Mouse (Mus musculus) layer of hippocampus, postnatal 14 days (tissue): ENCODE measurements around the gene Galp. TPM values are rescaled to one million over a fixed set of nuclear protein-coding genes. Genes with fewer than 3 reads are reported as not detected.
"Not testable (repeated sequence)": the region's sequence is repeated elsewhere in the genome, so short reads cannot be mapped to it uniquely, and the experiment has no call there.

ENCODE experiments used
- DNase-seq, 2 experiments: peaks; one replicate each; pipeline ENCODE4 v3.0.0; 2021 to 2022; ENCODE audit warnings: low spot score in 2 of 2, mixed read lengths in 1 of 2
- total RNA-seq, 2 experiments: library from RNA; stranded (reverse); gene quantifications; 2 replicates each; pipeline ENCODE4 v1.2.3; 2021

The Galp gene
- total RNA-seq, 2 experiments from 2014 or later = not detected

DNA sequence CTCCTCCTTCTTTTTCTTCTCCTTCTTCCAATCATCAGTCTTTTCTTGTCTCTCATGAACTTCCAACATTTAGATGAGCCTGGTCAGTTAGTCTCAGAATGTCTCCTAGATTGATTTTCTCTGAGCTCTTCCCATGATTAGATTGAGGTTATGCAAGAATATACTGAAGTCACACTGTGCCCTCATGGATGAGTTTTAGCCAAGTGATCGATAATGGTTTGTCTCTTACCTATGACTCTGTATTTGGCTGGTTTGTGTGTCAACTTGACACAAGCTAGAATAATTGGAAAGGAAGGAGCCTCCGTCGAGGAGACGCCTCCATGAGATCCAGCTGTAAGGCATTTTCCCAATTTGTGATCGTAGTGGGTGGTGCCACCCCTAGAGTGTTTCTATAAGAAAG is 57.6 kb downstream of the Galp start:
- DNase-seq = no peak

DNA sequence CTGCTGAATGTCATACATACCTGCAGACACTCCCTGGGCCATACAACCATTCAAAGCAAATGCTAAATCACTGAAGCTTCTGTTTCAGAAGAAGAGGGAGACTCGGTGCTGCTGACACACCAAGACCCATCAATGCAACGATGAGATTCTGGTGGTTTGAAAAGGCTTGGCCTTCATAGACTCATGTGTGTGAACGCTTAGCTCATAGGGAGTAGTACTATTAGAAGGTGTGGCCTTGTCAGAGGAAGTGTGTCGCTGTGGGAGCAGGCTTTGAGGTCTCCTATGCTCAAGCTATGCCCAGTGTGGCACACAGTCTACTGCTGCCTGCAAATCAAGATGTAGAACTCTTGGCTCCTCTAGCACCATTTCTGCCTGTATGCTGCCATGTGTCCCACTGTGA is 60.5 kb downstream of the Galp start:
- DNase-seq = no peak

DNA sequence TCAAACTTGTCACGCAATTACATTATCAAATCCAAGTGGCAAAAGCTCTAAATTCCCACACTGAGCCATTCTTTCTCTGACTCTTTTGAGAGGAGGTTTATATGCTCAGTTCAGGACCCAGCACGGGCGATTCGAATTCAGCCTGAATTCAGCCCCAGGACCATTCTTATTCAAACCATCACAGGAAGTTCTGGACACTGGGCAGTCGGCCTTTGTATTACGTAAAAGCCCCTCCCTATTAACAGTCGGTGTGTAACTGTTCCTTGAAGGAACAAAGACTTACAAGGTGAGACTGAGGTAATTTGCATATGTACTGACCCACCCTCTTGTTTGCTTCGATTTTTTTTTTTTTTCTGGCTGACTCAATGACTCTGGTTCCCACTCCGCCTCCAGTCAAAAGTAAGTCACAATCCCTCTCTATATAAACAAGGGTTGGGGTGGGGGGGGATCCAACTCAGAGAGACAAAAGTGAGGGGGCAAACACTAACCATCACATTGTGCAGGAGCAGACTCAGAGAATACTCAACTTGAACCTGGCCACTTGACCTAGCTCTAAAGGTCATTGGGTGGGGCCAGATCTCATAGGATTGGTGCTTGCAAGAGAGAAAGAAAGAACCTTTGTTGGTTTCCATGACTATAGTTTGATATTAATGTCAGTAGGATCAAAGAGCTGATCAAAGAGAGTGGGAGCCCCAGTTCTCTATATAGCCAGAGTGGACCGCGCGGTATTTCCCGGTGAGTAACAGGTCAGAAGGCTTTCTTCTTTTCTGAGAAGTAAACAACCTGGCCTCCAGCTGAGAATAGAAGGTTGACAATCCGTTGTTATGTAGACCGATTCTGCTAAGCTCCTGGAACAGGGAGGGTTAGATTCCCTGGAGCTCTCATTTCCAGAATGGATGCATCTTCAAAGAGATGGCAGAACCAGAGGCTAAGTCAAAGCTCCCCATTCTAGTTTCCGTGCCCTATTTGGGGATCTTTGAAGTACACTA is 61.6 kb downstream of the Galp start:
- no peak for DNase-seq

DNA sequence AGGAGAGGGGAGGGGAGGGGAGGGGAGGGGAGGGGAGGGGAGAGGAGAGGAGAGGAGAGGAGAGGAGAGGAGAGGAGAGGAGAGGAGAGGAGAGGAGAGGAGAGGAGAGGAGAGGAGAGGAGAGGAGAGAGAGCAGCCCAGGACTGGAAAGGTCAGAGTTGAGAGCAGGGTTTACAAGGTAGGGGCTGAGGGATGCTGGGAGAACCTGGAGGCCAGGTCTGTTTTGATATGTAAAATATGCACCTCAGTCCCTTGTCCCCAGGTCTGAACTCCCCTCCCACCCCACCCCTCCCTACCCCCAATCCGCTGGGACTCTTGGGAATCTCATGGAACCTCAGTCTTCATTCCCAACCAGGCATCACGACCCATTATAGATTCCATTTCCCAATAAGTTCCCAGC is 63.1 kb downstream of the Galp start:
- not testable (repeated sequence) for DNase-seq

DNA sequence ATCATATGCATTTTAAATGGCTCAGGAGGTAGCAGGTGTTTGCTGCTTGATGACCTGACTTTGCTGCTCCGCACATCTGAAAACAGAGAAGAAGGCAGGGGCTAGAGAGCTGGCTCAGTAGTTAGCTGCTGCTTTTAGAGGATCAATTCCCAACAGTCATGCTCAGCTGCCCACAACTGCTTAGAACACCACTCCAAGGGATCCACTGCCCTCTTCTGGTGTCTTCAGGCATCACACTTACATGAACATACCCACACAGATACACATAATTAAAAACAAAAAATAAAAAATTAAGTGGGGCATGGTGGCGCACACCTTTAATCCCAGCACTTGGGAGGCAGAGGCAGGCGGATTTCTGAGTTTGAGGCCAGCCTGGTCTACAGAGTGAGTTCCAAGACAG is 65.2 kb downstream of the Galp start:
- DNase-seq = no peak

DNA sequence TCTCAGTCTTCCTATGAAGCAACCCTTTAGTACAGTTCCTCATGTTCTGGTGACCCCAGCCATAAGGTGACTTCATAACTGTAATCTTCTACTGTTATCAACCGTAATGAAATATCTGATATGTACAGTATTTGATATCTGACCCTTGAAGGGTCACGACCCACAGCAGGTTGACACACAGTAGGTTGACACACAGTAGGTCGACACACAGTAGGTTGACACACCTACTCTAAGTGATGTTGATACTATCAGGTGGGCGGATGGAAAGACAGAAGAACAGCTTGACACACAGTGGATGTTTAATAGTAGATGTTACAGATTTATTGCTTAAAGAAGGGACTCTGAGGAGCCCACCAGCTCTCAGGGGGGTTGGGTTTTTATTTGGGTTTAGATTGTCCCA is 66.1 kb downstream of the Galp start:
- DNase-seq = no peak

DNA sequence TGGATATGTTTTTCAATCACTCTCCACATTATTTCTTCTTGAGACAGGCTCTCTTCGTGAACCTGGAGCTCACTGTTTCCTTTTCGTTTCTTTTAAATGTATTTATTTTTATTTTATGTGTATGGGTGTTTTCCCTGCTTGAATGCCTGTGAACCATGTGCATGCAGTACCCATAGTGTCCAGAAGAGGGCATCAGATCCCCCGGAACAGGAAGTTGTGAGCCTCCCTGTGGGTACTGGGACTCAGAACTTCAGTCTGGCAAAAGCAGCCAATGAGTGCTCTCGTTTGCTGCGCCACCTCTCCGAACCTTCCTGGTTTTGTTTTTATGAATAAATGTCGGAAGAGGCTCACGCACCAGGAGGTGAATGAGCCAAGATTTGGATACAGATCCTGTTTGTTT is 68.8 kb downstream of the Galp start:
- no peak for DNase-seq

Other genes starting within 250 kb of the Galp start
- gene Vmn1r65, start 186.1 kb upstream of the Galp start, total RNA-seq = not detected
- not detected for gene Nlrp4c, start 151.9 kb upstream of the Galp start, total RNA-seq
- 10 to 100 TPM; 25.7 to 26.8 TPM for gene Zfp787, start 41.1 kb upstream of the Galp start, total RNA-seq
- 10 to 100 TPM; 51.1 to 54.6 TPM for gene Zfp444, start 24.9 kb upstream of the Galp start, total RNA-seq
- gene Zscan5b, start 25.2 kb downstream of the Galp start, total RNA-seq = not detected
- gene Epp13, start 55.6 kb downstream of the Galp start, total RNA-seq = not detected
- 10 to 100 TPM; 13.7 to 13.8 TPM for gene Zfp667, start 89.5 kb downstream of the Galp start, total RNA-seq
- gene Zfp583, start 134.2 kb downstream of the Galp start, total RNA-seq = 10 to 100 TPM in 1 of 2 experiments, 1 to 10 TPM in 1; 9.8 to 10.9 TPM
- 1 to 10 TPM; 5.0 to 6.6 TPM for gene Gm3854, start 146.7 kb downstream of the Galp start, total RNA-seq
- 1 to 10 TPM; 4.1 to 5.9 TPM for gene Zfp78, start 166.2 kb downstream of the Galp start, total RNA-seq
- gene Zfp28, start 186.2 kb downstream of the Galp start, total RNA-seq = 1 to 10 TPM; 5.7 to 5.9 TPM
- 10 to 100 TPM; 21.0 to 21.7 TPM for gene Smim17, start 201.6 kb downstream of the Galp start, total RNA-seq
- gene Gm20715, start 213.2 kb downstream of the Galp start, total RNA-seq = under 1 TPM; 0.29 to 0.35 TPM
- 1 to 10 TPM; 1.2 TPM for gene Olfr1344, start 241.6 kb downstream of the Galp start, total RNA-seq